Mouse (Mus musculus) limb, embryonic 14.5 days (tissue): ENCODE data around the gene Ablim1. TPM values are rescaled to one million over a fixed set of nuclear protein-coding genes. Genes with fewer than 3 reads are reported as not detected.

ENCODE experiments used
- ATAC-seq: fragments of 200-750 bp; cut with Nextera tagmentation; 2 replicates; pipeline ENCODE4 v1.8.0; 2017; ENCODE audit warnings: low read depth, moderate number of reproducible peaks, moderate TSS enrichment; ENCODE audit not compliant: low FRiP score
- DNase-seq: peaks from one replicate; pipeline ENCODE4 v3.0.0-alpha.2; 2015; ENCODE audit warnings: low spot score
- H3K27ac ChIP-seq: fragments of 300-500 bp; sonication (generic); replicated peaks from 2 replicates; pipeline ENCODE4 v1.5.1; 2014; ENCODE audit warnings: low read depth, mild to moderate bottlenecking, low read length, moderate library complexity, mixed read lengths
- H3K27me3 ChIP-seq: fragments of 300-500 bp; sonication (generic); 2 replicates; pipeline ENCODE4 v1.6.1; 2014; ENCODE audit warnings: low read length, mixed read lengths; ENCODE audit not compliant: control insufficient read depth, insufficient read depth
- H3K36me3 ChIP-seq: fragments of 300-500 bp; sonication (generic); 2 replicates; pipeline ENCODE4 v1.6.1; 2014; ENCODE audit warnings: mild to moderate bottlenecking, low read length, moderate library complexity, mixed read lengths; ENCODE audit not compliant: control insufficient read depth, insufficient read depth
- H3K4me1 ChIP-seq: fragments of 300-500 bp; sonication (generic); 2 replicates; pipeline ENCODE4 v1.6.1; 2014; ENCODE audit warnings: antibody characterized with exemption, low read length, mixed read lengths; ENCODE audit not compliant: control insufficient read depth, insufficient read depth
- H3K4me2 ChIP-seq: fragments of 300-500 bp; sonication (generic); replicated peaks from 2 replicates; pipeline ENCODE4 v1.6.1; 2014; ENCODE audit warnings: low read depth, mild to moderate bottlenecking, low read length, moderate library complexity; ENCODE audit not compliant: severe bottlenecking
- H3K4me3 ChIP-seq: fragments of 300-500 bp; sonication (generic); replicated peaks from 2 replicates; pipeline ENCODE4 v1.5.1; 2014; ENCODE audit warnings: low read length
- H3K9ac ChIP-seq: fragments of 300-500 bp; sonication (generic); 2 replicates; pipeline ENCODE4 v1.6.1; 2014; ENCODE audit warnings: mild to moderate bottlenecking, low read depth, low read length, moderate library complexity; ENCODE audit not compliant: severe bottlenecking
- H3K9me3 ChIP-seq: fragments of 300-500 bp; sonication (generic); 2 replicates; pipeline ENCODE4 v1.6.1; 2016; ENCODE audit warnings: low read length; ENCODE audit not compliant: control insufficient read depth
- POLR2A ChIP-seq: fragments of 200-500 bp; IDR thresholded peaks from 2 replicates; pipeline ENCODE4 v1.8.0; 2012; ENCODE audit warnings: inconsistent platforms, mild to moderate bottlenecking, moderate library complexity, borderline replicate concordance; ENCODE audit not compliant: insufficient read depth, insufficient read length; ENCODE audit errors: extremely low read depth
- WGBS: fragments of 180-500 bp; shearing (Covaris S2); extraction: QIAGEN DNeasy Blood & Tissue Kit; methylation state at CpG from one replicate; pipeline ENCODE4 v1.1.7; 2014; 5-methylcytosine and 5-hydroxymethylcytosine counted together
- polyA plus RNA-seq, 2 experiments: library from polyadenylated mRNA; depleted of rRNA in 1 of 2; stranded (reverse) in 1 of 2; unstranded in 1 of 2; fragments of >200 nt; fragmentation: Nextera tagmentation in 1 of 2; extraction: Ambion mirVana in 1 of 2; gene quantifications; 2 replicates each; pipeline versions ENCODE4 v1.2.1 to v1.2.3; 2012 to 2014

Ablim1 gene
- polyA plus RNA-seq, 2 experiments: 30.6 to 76.9 TPM

DNA sequence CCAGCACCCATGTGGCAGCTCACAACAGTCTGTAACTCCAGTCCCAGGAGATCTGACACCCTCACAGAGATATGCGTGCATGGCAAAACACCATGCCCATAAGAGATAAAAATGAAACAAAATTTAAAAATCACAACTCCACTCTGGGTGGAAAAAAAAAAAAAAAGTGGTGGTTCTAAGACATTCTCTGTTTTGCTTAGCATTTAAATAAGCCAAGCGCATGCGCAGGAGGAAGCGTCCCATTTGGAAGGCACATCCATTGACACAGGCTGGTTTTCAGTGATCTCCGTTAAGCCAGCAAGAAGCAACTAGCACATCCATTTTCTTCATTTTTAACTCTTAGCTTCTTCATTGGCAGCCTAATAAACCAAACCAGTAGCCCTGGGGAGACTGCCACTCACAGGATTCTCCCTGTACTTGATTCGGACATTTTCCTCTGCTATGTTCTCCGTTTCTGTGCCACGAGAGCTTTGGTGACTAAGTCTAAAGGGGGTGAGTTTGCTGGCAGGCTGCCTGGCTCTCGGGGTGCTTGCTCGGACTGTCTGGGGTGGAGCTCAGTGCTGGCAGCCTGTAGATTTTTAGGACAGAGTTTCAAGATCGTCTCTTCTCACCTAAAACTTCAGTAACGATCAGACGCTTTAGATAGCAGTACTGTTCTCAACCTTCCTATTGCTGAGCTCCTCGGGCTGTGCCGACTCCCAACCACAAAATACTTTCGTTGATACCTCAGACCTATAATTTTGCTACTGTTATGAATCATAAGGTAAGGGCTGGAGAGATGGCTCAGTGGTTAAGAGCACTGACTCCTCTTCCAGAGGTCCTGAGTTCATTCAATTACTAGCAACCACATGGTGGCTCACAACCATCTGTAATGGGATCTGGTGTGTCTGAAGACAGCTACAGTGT, 259.3 kb downstream of the Ablim1 start:
- H3K27ac ChIP-seq: no peak overlapping the region
- H3K4me3 ChIP-seq: no peak overlapping the region
- WGBS: 86% methylated on average over 16 of the region's 16 CpGs
- ATAC-seq: no peak
- H3K4me1 ChIP-seq: no peaks in the 10 kb centered on the region
- DNase-seq: no peak
- no peak for TF ChIP-seq POLR2A
- peaks cover 5% of the 10 kb centered on the region; the same call in 1 of the 2 replicates for H3K9me3 ChIP-seq
- no peak overlapping the region for H3K4me2 ChIP-seq
- H3K27me3 ChIP-seq: no peaks in the 10 kb centered on the region
- no peak overlapping the region for H3K9ac ChIP-seq
- H3K36me3 ChIP-seq: peaks cover 10% of the 10 kb centered on the region

- DNase-seq (no peak), ATAC-seq (no peak)
- Histone ChIP-seq H3K27me3 (no peaks in the 10 kb centered on the region), H3K9me3 (peaks cover 4% of the 10 kb centered on the region; the same call in 1 of the 2 replicates), H3K36me3 (peaks cover 3% of the 10 kb centered on the region; the same call in 1 of the 2 replicates), H3K9ac (no peak overlapping the region), H3K4me1 (no peaks in the 10 kb centered on the region), H3K27ac (no peak overlapping the region), H3K4me3 (no peak overlapping the region), H3K4me2 (no peak overlapping the region)
- 61% methylated on average over 8 of the region's 8 CpGs for WGBS
- no peak for TF ChIP-seq POLR2A
Observed at GRCm38 (mm10) chr19:57052959-57053358, 261.8 kb downstream of the Ablim1 start.

GRCm38 (mm10) chr19:57052016-57052415, 262.7 kb downstream of the Ablim1 start:
- Histone ChIP-seq H3K36me3 (no peaks in the 10 kb centered on the region), H3K4me2 (no peak overlapping the region), H3K27ac (no peak overlapping the region), H3K9ac (no peak overlapping the region), H3K4me3 (no peak overlapping the region), H3K4me1 (no peaks in the 10 kb centered on the region), H3K9me3 (no peaks in the 10 kb centered on the region), H3K27me3 (no peaks in the 10 kb centered on the region)
- DNase-seq (no peak), ATAC-seq (no peak)
- no peak for TF ChIP-seq POLR2A
- 99% methylated on average over 7 of the region's 7 CpGs for WGBS

DNA sequence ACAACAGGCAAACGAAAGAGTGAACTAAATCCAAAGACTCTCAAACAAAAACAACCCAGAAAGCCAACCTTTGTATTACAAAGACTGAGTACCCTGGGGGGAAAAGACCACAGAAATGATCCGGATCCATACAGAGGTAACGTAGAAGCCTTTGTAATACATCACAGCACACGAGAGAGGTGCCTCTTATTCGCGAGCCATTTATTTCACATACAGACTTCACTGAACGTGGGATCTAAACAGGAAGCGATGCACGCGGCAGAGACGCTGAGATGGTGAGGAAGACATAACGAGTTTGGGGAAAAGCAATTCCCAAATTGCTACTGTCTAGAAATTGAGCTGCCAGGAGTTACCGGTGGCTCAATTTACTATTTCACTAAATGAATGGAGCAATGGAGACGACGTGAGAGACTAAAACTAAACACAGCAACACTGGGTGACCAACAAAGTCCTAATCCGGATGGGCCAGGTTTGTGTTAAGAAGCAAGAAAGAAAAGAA, 265.1 kb downstream of the Ablim1 start:
- H3K4me3 ChIP-seq: no peak overlapping the region
- WGBS: 67% methylated on average over 16 of the region's 16 CpGs
- TF ChIP-seq POLR2A: no peak
- H3K27ac ChIP-seq: no peak overlapping the region
- no peaks in the 10 kb centered on the region for H3K9me3 ChIP-seq
- no peaks in the 10 kb centered on the region for H3K27me3 ChIP-seq
- no peak for ATAC-seq
- H3K9ac ChIP-seq: no peak overlapping the region; the same call in 1 of the 2 replicates
- H3K4me1 ChIP-seq: no peaks in the 10 kb centered on the region
- no peak for DNase-seq
- H3K4me2 ChIP-seq: no peak overlapping the region
- H3K36me3 ChIP-seq: peaks cover 6% of the 10 kb centered on the region; the same call in 1 of the 2 replicates

DNA sequence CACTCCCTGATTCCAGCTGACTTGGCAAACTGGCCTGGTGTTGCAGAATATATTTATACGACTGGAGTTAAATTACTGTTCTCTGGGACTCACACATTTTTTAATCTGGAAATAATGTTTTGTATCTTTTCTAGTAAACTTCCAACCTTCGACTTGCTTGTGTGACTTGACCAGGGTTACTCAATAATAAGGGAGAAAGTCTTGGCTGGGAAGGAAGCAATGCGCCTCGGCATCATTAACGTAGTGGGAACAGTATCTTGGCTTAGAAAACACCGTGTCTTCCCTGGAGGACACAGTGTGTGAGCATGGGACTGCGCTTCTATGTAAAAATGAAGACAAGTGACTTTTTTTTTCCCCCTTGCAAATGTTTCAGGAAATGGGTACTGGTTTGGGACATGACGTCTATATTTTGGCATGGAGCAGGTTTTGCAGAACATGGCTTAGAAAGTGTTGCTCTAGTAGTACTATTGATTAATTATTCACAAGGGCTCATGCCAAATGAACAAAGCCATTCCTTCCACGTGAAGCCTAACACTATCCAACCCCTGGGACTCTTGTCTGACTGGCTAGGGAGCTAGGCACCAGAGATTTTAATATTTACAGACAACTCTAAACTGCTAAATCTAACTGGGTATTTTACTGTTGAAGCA, 266.9 kb downstream of the Ablim1 start:
- no peaks in the 10 kb centered on the region for H3K27me3 ChIP-seq
- ATAC-seq (no peak), DNase-seq (no peak)
- H3K9ac ChIP-seq: no peak overlapping the region
- H3K4me2 ChIP-seq: no peak overlapping the region
- 81% methylated on average over 9 of the region's 9 CpGs for WGBS
- no peak for TF ChIP-seq POLR2A
- H3K4me1 ChIP-seq: no peaks in the 10 kb centered on the region
- no peak overlapping the region for H3K4me3 ChIP-seq
- H3K27ac ChIP-seq: no peak overlapping the region
- peaks cover 7% of the 10 kb centered on the region; the same call in 1 of the 2 replicates for H3K36me3 ChIP-seq
- H3K9me3 ChIP-seq: no peaks in the 10 kb centered on the region
